Mouse (Mus musculus) intestine, embryonic 15.5 days (tissue): ENCODE measurements around the gene Ttc33. TPM values are rescaled to one million over a fixed set of nuclear protein-coding genes. Genes with fewer than 3 reads are reported as not detected.
"Not testable (repeated sequence)": the region's sequence is repeated elsewhere in the genome, so short reads cannot be mapped to it uniquely, and the experiment has no call there.

Experiments
- ATAC-seq: fragments of 200-750 bp; cut with Nextera tagmentation; 2 replicates; pipeline ENCODE4 v1.8.0; 2017; ENCODE audit warnings: moderate TSS enrichment, moderate library complexity
- H3K27ac ChIP-seq: fragments of 300-500 bp; sonication (generic); 2 replicates; pipeline ENCODE4 v1.5.1; 2015; ENCODE audit warnings: mild to moderate bottlenecking, inconsistent platforms
- H3K27me3 ChIP-seq: fragments of 300-500 bp; sonication (generic); replicated peaks from 2 replicates; pipeline ENCODE4 v1.6.1; 2015; ENCODE audit warnings: inconsistent platforms
- H3K36me3 ChIP-seq: fragments of 300-500 bp; sonication (generic); 2 replicates; pipeline ENCODE4 v1.6.1; 2015; ENCODE audit warnings: inconsistent platforms
- H3K4me1 ChIP-seq: fragments of 300-500 bp; sonication (generic); replicated peaks from 2 replicates; pipeline ENCODE4 v1.6.1; 2015; ENCODE audit warnings: inconsistent platforms
- H3K4me2 ChIP-seq: fragments of 300-500 bp; sonication (generic); replicated peaks from 2 replicates; pipeline ENCODE4 v1.6.1; 2015; ENCODE audit warnings: mild to moderate bottlenecking, inconsistent platforms
- H3K4me3 ChIP-seq: fragments of 300-500 bp; sonication (generic); replicated peaks from 2 replicates; pipeline ENCODE4 v1.5.1; 2015; ENCODE audit warnings: inconsistent platforms
- H3K9ac ChIP-seq: fragments of 300-500 bp; sonication (generic); 2 replicates; pipeline ENCODE4 v1.6.1; 2015; ENCODE audit warnings: inconsistent platforms
- H3K9me3 ChIP-seq: fragments of 300-500 bp; sonication (generic); 2 replicates; pipeline ENCODE4 v1.6.1; 2016; ENCODE audit warnings: inconsistent platforms
- WGBS: fragments of 180-500 bp; shearing (Covaris S2); methylation state at CpG from one replicate; pipeline ENCODE4 v1.1.7; 2015; 5-methylcytosine and 5-hydroxymethylcytosine counted together
- polyA plus RNA-seq: library from polyadenylated mRNA; unstranded; fragments of >200 nt; fragmentation: Nextera tagmentation; extraction: Ambion mirVana; gene quantifications from 2 replicates; pipeline ENCODE4 v1.2.1, GENCODE M21; 2015

Ttc33 gene
- polyA plus RNA-seq, 1 experiment from 2014 or later = 38.2 TPM

GRCm38 (mm10) chr15:5188029-5188428 is 2.7 kb downstream of the Ttc33 start:
- ATAC-seq = no peak
- Histone ChIP-seq H3K4me2 (no peak overlapping the region), H3K4me1 (peaks cover 17% of the 10 kb centered on the region), H3K27ac (no peak overlapping the region), H3K4me3 (no peak overlapping the region), H3K36me3 (0 out of 2 replicates have a peak, but pooled peaks cover 3% of the 10 kb centered on the region), H3K27me3 (no peaks in the 10 kb centered on the region), H3K9me3 (no peaks in the 10 kb centered on the region), H3K9ac (no peak overlapping the region)
- WGBS = 92% methylated on average over 1 of the region's 1 CpGs

GRCm38 (mm10) chr15:5189504-5190093 is 4.3 kb downstream of the Ttc33 start:
- H3K9me3 ChIP-seq = no peaks in the 10 kb centered on the region
- H3K9ac ChIP-seq = no peak overlapping the region
- no peaks in the 10 kb centered on the region for H3K27me3 ChIP-seq
- H3K4me3 ChIP-seq = no peak overlapping the region
- H3K4me1 ChIP-seq = peaks cover 12% of the 10 kb centered on the region
- no peak for ATAC-seq
- no peak overlapping the region for H3K4me2 ChIP-seq
- H3K27ac ChIP-seq = no peak overlapping the region
- peaks cover 4% of the 10 kb centered on the region; the same call in 1 of the 2 replicates for H3K36me3 ChIP-seq
- 52% methylated on average over 10 of the region's 10 CpGs for WGBS

GRCm38 (mm10) chr15:5193833-5194232 is 8.5 kb downstream of the Ttc33 start:
- H3K9ac ChIP-seq = no peak overlapping the region
- no peaks in the 10 kb centered on the region for H3K27me3 ChIP-seq
- no peaks in the 10 kb centered on the region for H3K4me1 ChIP-seq
- no peak for ATAC-seq
- H3K4me2 ChIP-seq = no peak overlapping the region
- no peak overlapping the region for H3K27ac ChIP-seq
- WGBS = 71% methylated on average over 3 of the region's 3 CpGs
- H3K4me3 ChIP-seq = no peak overlapping the region
- no peaks in the 10 kb centered on the region for H3K9me3 ChIP-seq
- peaks cover 7% of the 10 kb centered on the region; the same call in 1 of the 2 replicates for H3K36me3 ChIP-seq

GRCm38 (mm10) chr15:5194446-5194845 is 9.1 kb downstream of the Ttc33 start:
- H3K27ac ChIP-seq = no peak overlapping the region
- no peak for ATAC-seq

GRCm38 (mm10) chr15:5194931-5195330 is 9.6 kb downstream of the Ttc33 start:
- no peak overlapping the region for H3K4me2 ChIP-seq
- H3K27ac ChIP-seq = no peak overlapping the region
- no peaks in the 10 kb centered on the region for H3K27me3 ChIP-seq
- no peaks in the 10 kb centered on the region for H3K4me1 ChIP-seq
- 88% methylated on average over 9 of the region's 9 CpGs for WGBS
- no peak for ATAC-seq
- peaks cover 7% of the 10 kb centered on the region; the same call in 1 of the 2 replicates for H3K36me3 ChIP-seq
- H3K9me3 ChIP-seq = no peaks in the 10 kb centered on the region
- no peak overlapping the region for H3K9ac ChIP-seq
- no peak overlapping the region for H3K4me3 ChIP-seq

More at GRCm38 (mm10) chr15:5194446-5194845, 9.1 kb downstream of the Ttc33 start:
- Histone ChIP-seq H3K9ac (no peak overlapping the region), H3K4me1 (no peaks in the 10 kb centered on the region), H3K36me3 (peaks cover 7% of the 10 kb centered on the region; the same call in 1 of the 2 replicates), H3K27me3 (no peaks in the 10 kb centered on the region), H3K4me2 (no peak overlapping the region), H3K9me3 (no peaks in the 10 kb centered on the region), H3K4me3 (no peak overlapping the region)
- 80% methylated on average over 6 of the region's 6 CpGs for WGBS

- 53% methylated on average over 4 of the region's 4 CpGs for WGBS
- ATAC-seq = peak; percentile 96
- peak overlapping the region; percentile 22; the same call in 1 of the 2 replicates for H3K4me2 ChIP-seq
- H3K4me3 ChIP-seq = no peak overlapping the region
- peak overlapping the region; percentile 52; the same call in 1 of the 2 replicates for H3K27ac ChIP-seq
- no peak overlapping the region for H3K9ac ChIP-seq
- H3K9me3 ChIP-seq = no peaks in the 10 kb centered on the region
- H3K4me1 ChIP-seq = no peaks in the 10 kb centered on the region
- no peaks in the 10 kb centered on the region for H3K27me3 ChIP-seq
- peaks cover 5% of the 10 kb centered on the region; the same call in 1 of the 2 replicates for H3K36me3 ChIP-seq
Measured at GRCm38 (mm10) chr15:5195987-5196514, 10.7 kb downstream of the Ttc33 start.

GRCm38 (mm10) chr15:5196691-5197090 is 11.4 kb downstream of the Ttc33 start:
- Histone ChIP-seq H3K4me3 (no peak overlapping the region), H3K4me2 (peak overlapping the region; percentile 22; the same call in 1 of the 2 replicates)
- no peak; the same call in 1 of the 2 replicates for ATAC-seq

GRCm38 (mm10) chr15:5205222-5205621 is 19.9 kb downstream of the Ttc33 start:
- WGBS = 78% methylated on average over 9 of the region's 9 CpGs
- H3K27ac ChIP-seq = no peak overlapping the region
- H3K36me3 ChIP-seq = no peaks in the 10 kb centered on the region; the same call in 1 of the 2 replicates
- H3K4me3 ChIP-seq = no peak overlapping the region
- no peak overlapping the region for H3K9ac ChIP-seq
- no peak for ATAC-seq
- no peaks in the 10 kb centered on the region for H3K4me1 ChIP-seq
- no peak overlapping the region for H3K4me2 ChIP-seq
- H3K9me3 ChIP-seq = no peaks in the 10 kb centered on the region
- no peaks in the 10 kb centered on the region for H3K27me3 ChIP-seq

More at GRCm38 (mm10) chr15:5196691-5197090, 11.4 kb downstream of the Ttc33 start:
- 56% methylated on average over 4 of the region's 4 CpGs for WGBS
- Histone ChIP-seq H3K36me3 (peaks cover 5% of the 10 kb centered on the region; the same call in 1 of the 2 replicates), H3K27me3 (no peaks in the 10 kb centered on the region), H3K9ac (no peak overlapping the region), H3K4me1 (no peaks in the 10 kb centered on the region), H3K27ac (peak overlapping the region; percentile 52; the same call in 1 of the 2 replicates), H3K9me3 (no peaks in the 10 kb centered on the region)

- H3K9ac ChIP-seq = no peak overlapping the region
- no peaks in the 10 kb centered on the region for H3K36me3 ChIP-seq
- H3K4me2 ChIP-seq = no peak overlapping the region
- H3K9me3 ChIP-seq = no peaks in the 10 kb centered on the region
- no peaks in the 10 kb centered on the region for H3K27me3 ChIP-seq
- no peak overlapping the region for H3K27ac ChIP-seq
- H3K4me1 ChIP-seq = no peaks in the 10 kb centered on the region
- WGBS = 89% methylated on average over 3 of the region's 3 CpGs
- H3K4me3 ChIP-seq = no peak overlapping the region
- ATAC-seq = peak; percentile 77
Measured at GRCm38 (mm10) chr15:5209116-5209515, 23.8 kb downstream of the Ttc33 start.

GRCm38 (mm10) chr15:5220491-5220890 is 35.2 kb downstream of the Ttc33 start:
- Histone ChIP-seq H3K4me2 (no peak overlapping the region), H3K27ac (no peak overlapping the region), H3K36me3 (no peaks in the 10 kb centered on the region), H3K27me3 (no peaks in the 10 kb centered on the region), H3K9me3 (no peaks in the 10 kb centered on the region), H3K9ac (no peak overlapping the region), H3K4me3 (no peak overlapping the region), H3K4me1 (0 out of 2 replicates have a peak, but pooled peaks cover 2% of the 10 kb centered on the region)
- WGBS = 74% methylated on average over 6 of the region's 6 CpGs
- ATAC-seq = peak; percentile 90

GRCm38 (mm10) chr15:5230746-5231145 is 45.4 kb downstream of the Ttc33 start:
- not testable (repeated sequence) for H3K36me3 ChIP-seq, H3K4me1 ChIP-seq, ATAC-seq, H3K4me3 ChIP-seq, H3K9me3 ChIP-seq, H3K27ac ChIP-seq, H3K4me2 ChIP-seq, H3K27me3 ChIP-seq, H3K9ac ChIP-seq
- 81% methylated on average over 10 of the region's 10 CpGs for WGBS

GRCm38 (mm10) chr15:5234659-5235058 is 49.3 kb downstream of the Ttc33 start:
- 88% methylated on average over 16 of the region's 16 CpGs for WGBS
- H3K4me1 ChIP-seq = no peaks in the 10 kb centered on the region
- no peak for ATAC-seq
- H3K36me3 ChIP-seq = no peaks in the 10 kb centered on the region
- H3K9me3 ChIP-seq = no peaks in the 10 kb centered on the region
- no peak overlapping the region for H3K9ac ChIP-seq
- H3K27ac ChIP-seq = no peak overlapping the region
- no peak overlapping the region for H3K4me2 ChIP-seq
- no peaks in the 10 kb centered on the region for H3K27me3 ChIP-seq
- H3K4me3 ChIP-seq = no peak overlapping the region

GRCm38 (mm10) chr15:5235527-5235926 is 50.2 kb downstream of the Ttc33 start:
- WGBS = 31% methylated on average over 8 of the region's 8 CpGs
- H3K27ac ChIP-seq = no peak overlapping the region
- no peak overlapping the region for H3K9ac ChIP-seq
- no peaks in the 10 kb centered on the region for H3K4me1 ChIP-seq
- no peaks in the 10 kb centered on the region for H3K27me3 ChIP-seq
- no peaks in the 10 kb centered on the region for H3K9me3 ChIP-seq
- ATAC-seq = peak; percentile 40; the same call in 1 of the 2 replicates
- H3K36me3 ChIP-seq = no peaks in the 10 kb centered on the region
- no peak overlapping the region for H3K4me2 ChIP-seq
- no peak overlapping the region for H3K4me3 ChIP-seq
